Mouse (Mus musculus) CH12.LX (cell line): Measurements from ENCODE around the gene Casc4. TPM values are rescaled to one million over a fixed set of nuclear protein-coding genes. Genes with fewer than 3 reads are reported as not detected.

ENCODE experiments used
- DNase-seq: peaks from one replicate; pipeline ENCODE4 v3.0.0-alpha.2; 2013; ENCODE audit errors: extremely low read depth
- H3K27ac ChIP-seq: 2 replicates; pipeline ENCODE4 v1.5.1; 2012; ENCODE audit warnings: low read depth, mild to moderate bottlenecking, control low read depth, moderate library complexity; ENCODE audit not compliant: insufficient read depth
- H3K27me3 ChIP-seq: replicated peaks from 2 replicates; pipeline ENCODE3; 2012; ENCODE audit warnings: inconsistent platforms
- H3K36me3 ChIP-seq, 2 experiments: replicated peaks in 1 of 2; 2 replicates each; pipeline versions ENCODE3 to v1.6.1; 2012; ENCODE audit warnings: inconsistent platforms in 1 of 2, low read length in 1 of 2, mild to moderate bottlenecking in 1 of 2, mixed read lengths in 1 of 2, moderate library complexity in 1 of 2; ENCODE audit not compliant: control insufficient read depth in 1 of 2, insufficient read depth in 1 of 2
- H3K4me1 ChIP-seq, 2 experiments: 2 replicates each; pipeline ENCODE4 v1.6.1; 2012; ENCODE audit warnings: inconsistent platforms in 1 of 2, moderate library complexity in 1 of 2; ENCODE audit not compliant: insufficient read depth in 2 of 2, control insufficient read depth in 1 of 2
- H3K4me2 ChIP-seq: 2 replicates; pipeline ENCODE4 v1.6.1; 2012; ENCODE audit warnings: low read depth, mild to moderate bottlenecking, control low read depth; ENCODE audit not compliant: poor library complexity, insufficient read depth, severe bottlenecking
- H3K4me3 ChIP-seq, 3 experiments: fragments of 150-350 bp in 1 of 3; sonication (generic) in 1 of 3; replicated peaks in 1 of 3; 2 replicates each; pipeline versions ENCODE3 to v1.5.1; 2011 to 2012; ENCODE audit warnings: low read depth in 2 of 3, low read length in 2 of 3, mild to moderate bottlenecking in 2 of 3, moderate library complexity in 2 of 3, control low read depth in 1 of 3, improper control_type of control experiment in 1 of 3, inconsistent platforms in 1 of 3, mixed read lengths in 1 of 3; ENCODE audit not compliant: poor library complexity in 1 of 3
- H3K79me2 ChIP-seq: replicated peaks from 2 replicates; pipeline ENCODE4 v1.6.1; 2012; ENCODE audit warnings: mild to moderate bottlenecking, moderate library complexity; ENCODE audit not compliant: control insufficient read depth, poor library complexity, insufficient read depth, severe bottlenecking; ENCODE audit errors: extremely low read depth
- H3K9ac ChIP-seq: 2 replicates; pipeline ENCODE4 v1.6.1; 2012; ENCODE audit warnings: low read depth, mild to moderate bottlenecking, control low read depth, moderate library complexity; ENCODE audit not compliant: insufficient read depth
- H3K9me3 ChIP-seq: replicated peaks from 2 replicates; pipeline ENCODE3; 2012; ENCODE audit warnings: low read length, inconsistent platforms, mixed read lengths
- CHD2 ChIP-seq: IDR thresholded peaks from 2 replicates; pipeline ENCODE4 v1.6.1; 2011; ENCODE audit warnings: low read length, improper control_type of control experiment
- CTCF ChIP-seq, 2 experiments: IDR thresholded peaks in 1 of 2; conservative IDR thresholded peaks in 1 of 2; 2 replicates each; pipeline ENCODE4 v1.5.1; 2011 to 2012; ENCODE audit warnings: low read depth in 2 of 2, low read length in 2 of 2, improper control_type of control experiment in 1 of 2, inconsistent platforms in 1 of 2, mild to moderate bottlenecking in 1 of 2, moderate library complexity in 1 of 2
- E2F4 ChIP-seq: IDR thresholded peaks from 2 replicates; pipeline ENCODE4 v1.6.1; 2011; ENCODE audit warnings: low read depth, low read length, improper control_type of control experiment; ENCODE audit not compliant: insufficient replicate concordance
- ELF1 ChIP-seq: IDR thresholded peaks from 2 replicates; pipeline ENCODE4 v1.6.1; 2014; ENCODE audit warnings: low read depth, mild to moderate bottlenecking, inconsistent platforms, low read length, improper control_type of control experiment
- EP300 ChIP-seq: IDR thresholded peaks from 2 replicates; pipeline ENCODE4 v1.6.1; 2011; ENCODE audit warnings: low read length, improper control_type of control experiment
- ETS1 ChIP-seq: conservative IDR thresholded peaks from 2 replicates; pipeline ENCODE4 v1.6.1; 2012; ENCODE audit warnings: low read depth, mild to moderate bottlenecking, inconsistent platforms, low read length, improper control_type of control experiment, moderate library complexity
- HCFC1 ChIP-seq: IDR thresholded peaks from 2 replicates; pipeline ENCODE4 v1.6.1; 2012; ENCODE audit warnings: low read depth, mild to moderate bottlenecking, inconsistent platforms, low read length, improper control_type of control experiment
- JUN ChIP-seq: IDR thresholded peaks from 2 replicates; pipeline ENCODE4 v1.6.1; 2011; ENCODE audit warnings: low read depth, mild to moderate bottlenecking, low read length, improper control_type of control experiment, moderate library complexity; ENCODE audit not compliant: insufficient read depth
- JUND ChIP-seq: conservative IDR thresholded peaks from 2 replicates; pipeline ENCODE4 v1.6.1; 2011; ENCODE audit warnings: low read depth, low read length, improper control_type of control experiment
- KAT2A ChIP-seq: IDR thresholded peaks from 2 replicates; pipeline ENCODE4 v1.6.1; 2012; ENCODE audit warnings: low read length, improper control_type of control experiment, inconsistent platforms; ENCODE audit not compliant: insufficient replicate concordance
- MAFK ChIP-seq: IDR thresholded peaks from 2 replicates; pipeline ENCODE4 v1.6.1; 2011; ENCODE audit warnings: low read length, improper control_type of control experiment; ENCODE audit not compliant: insufficient replicate concordance
- MAX ChIP-seq: IDR thresholded peaks from 2 replicates; pipeline ENCODE4 v1.6.1; 2011; ENCODE audit warnings: low read length, improper control_type of control experiment
- MAZ ChIP-seq: IDR thresholded peaks from 2 replicates; pipeline ENCODE4 v1.6.1; 2012; ENCODE audit warnings: low read depth, mild to moderate bottlenecking, inconsistent platforms, low read length, improper control_type of control experiment, moderate library complexity
- MEF2A ChIP-seq: IDR thresholded peaks from 2 replicates; pipeline ENCODE4 v1.6.1; 2014; ENCODE audit warnings: low read depth, mild to moderate bottlenecking, inconsistent platforms, low read length, improper control_type of control experiment, borderline replicate concordance
- MYC ChIP-seq: IDR thresholded peaks from 2 replicates; pipeline ENCODE4 v1.6.1; 2011; ENCODE audit warnings: low read depth, mild to moderate bottlenecking, improper control_type of control experiment, low read length
- NELFE ChIP-seq: IDR thresholded peaks from 2 replicates; pipeline ENCODE4 v1.6.1; 2011; ENCODE audit warnings: low read depth, low read length, improper control_type of control experiment
- NRF1 ChIP-seq: IDR thresholded peaks from 2 replicates; pipeline ENCODE4 v1.6.1; 2014; ENCODE audit warnings: low read depth, mild to moderate bottlenecking, inconsistent platforms, low read length, improper control_type of control experiment, moderate library complexity
- POLR2A ChIP-seq: IDR thresholded peaks from 2 replicates; pipeline ENCODE4 v1.6.1; 2011; ENCODE audit warnings: low read depth, mild to moderate bottlenecking, improper control_type of control experiment, low read length
- POLR2AphosphoS2 ChIP-seq: IDR thresholded peaks from 2 replicates; pipeline ENCODE4 v1.6.1; 2011; ENCODE audit warnings: low read depth, low read length, improper control_type of control experiment
- RCOR1 ChIP-seq: conservative IDR thresholded peaks from 2 replicates; pipeline ENCODE4 v1.6.1; 2012; ENCODE audit warnings: low read depth, mild to moderate bottlenecking, inconsistent platforms, low read length, improper control_type of control experiment
- SIN3A ChIP-seq: IDR thresholded peaks from 2 replicates; pipeline ENCODE4 v1.6.1; 2012; ENCODE audit warnings: low read length, improper control_type of control experiment, inconsistent platforms
- TBP ChIP-seq: conservative IDR thresholded peaks from 2 replicates; pipeline ENCODE4 v1.6.1; 2011; ENCODE audit warnings: low read depth, low read length, improper control_type of control experiment
- TCF12 ChIP-seq: IDR thresholded peaks from 2 replicates; pipeline ENCODE4 v1.6.1; 2014; ENCODE audit warnings: low read depth, mild to moderate bottlenecking, inconsistent platforms, low read length, improper control_type of control experiment
- UBTF ChIP-seq: IDR thresholded peaks from 2 replicates; pipeline ENCODE4 v1.6.1; 2012; ENCODE audit warnings: low read depth, mild to moderate bottlenecking, inconsistent platforms, low read length, improper control_type of control experiment, moderate library complexity
- USF2 ChIP-seq: conservative IDR thresholded peaks from 2 replicates; pipeline ENCODE4 v1.6.1; 2011; ENCODE audit warnings: low read depth, low read length, improper control_type of control experiment
- ZC3H11A ChIP-seq: IDR thresholded peaks from 2 replicates; pipeline ENCODE4 v1.6.1; 2012; ENCODE audit warnings: low read depth, mild to moderate bottlenecking, inconsistent platforms, low read length, improper control_type of control experiment
- ZMIZ1 ChIP-seq: IDR thresholded peaks from 2 replicates; pipeline ENCODE4 v1.6.1; 2012; ENCODE audit warnings: low read depth, mild to moderate bottlenecking, inconsistent platforms, low read length, improper control_type of control experiment
- ZNF384 ChIP-seq: IDR thresholded peaks from 2 replicates; pipeline ENCODE4 v1.6.1; 2012; ENCODE audit warnings: low read depth, low read length, improper control_type of control experiment, inconsistent platforms
- dilution Hi-C: fragments of 300-500 bp; cut with MboI; formaldehyde crosslinking; loops from 2 replicates; pipeline ENCODE4 v1.14.3; 2020; ENCODE audit warnings: low sequenced_read_pairs; ENCODE audit not compliant: extremely low pct_unique_long_range_greater_than_20kb, extremely low pct_ligation_motif_present
- in situ Hi-C: fragments of 300-500 bp; cut with MboI; formaldehyde crosslinking; loops from 3 replicates; pipeline ENCODE4 v1.14.3; 2019; ENCODE audit warnings: low sequenced_read_pairs, low pct_ligation_motif_present, low pct_unique_long_range_greater_than_20kb, mixed read lengths
- polyA plus RNA-seq: library from polyadenylated mRNA; unstranded; fragments of >175 nt; gene quantifications from 2 replicates; pipeline ENCODE4 v1.2.1, GENCODE M21; 2012; ENCODE audit warnings: low read depth; ENCODE audit not compliant: insufficient read length
- total RNA-seq, 2 experiments: library from RNA; depleted of rRNA; stranded (reverse); fragments of 300-350 nt in 1 of 2; fragments of >200 nt in 1 of 2; gene quantifications; 2 replicates each; pipeline ENCODE4 v1.2.3; 2012 to 2014

Gene Casc4
- total and polyA plus RNA-seq, 3 experiments, result 10.9 to 19.7 (median 14.4) TPM

GRCm38 (mm10) chr2:121955765-121956223, 89.0 kb downstream of the Casc4 start, which contains the start of the genes Ctdspl2 and Mageb3:
TSS of gene Ctdspl2 (plus strand) at chr2:121956001.
TSS of gene Mageb3 (minus strand) at chr2:121956092.
- dilution Hi-C loops, result no loop called here

GRCm38 (mm10) chr2:121956224-121957018, 89.7 kb downstream of the Casc4 start:
- peak overlapping the region; percentile 59 for H3K27ac ChIP-seq
- peaks cover 0 to 17% of the 10 kb centered on the region in 2 experiments for H3K36me3 ChIP-seq
- DNase-seq, result peak; percentile 90
- H3K27me3 ChIP-seq, result no peaks in the 10 kb centered on the region
- in situ Hi-C loops, result no loop called here
- H3K4me1 ChIP-seq, result peaks cover 2 to 22% of the 10 kb centered on the region in 2 experiments; a peak in 3 of 4 replicates
- dilution Hi-C loops, result no loop called here
- peak overlapping the region; percentile 37; the same call in 1 of the 2 replicates for H3K4me2 ChIP-seq
- H3K9me3 ChIP-seq, result no peaks in the 10 kb centered on the region
- peaks cover 41% of the 10 kb centered on the region for H3K79me2 ChIP-seq
- peak overlapping the region; percentile 70 to 99 (median 86) for H3K4me3 ChIP-seq
- H3K9ac ChIP-seq, result peak overlapping the region; percentile 81
- peak; percentile 74; the same call in 1 of the 2 replicates for TF ChIP-seq UBTF
- peak; percentile 80 for TF ChIP-seq SIN3A
- peak; percentile 90 for TF ChIP-seq NRF1
- 0 out of 2 replicates have a peak, but pooled peaks have one; percentile 58 for TF ChIP-seq KAT2A
- no peak for TF ChIP-seq USF2
- TF ChIP-seq RCOR1, result peak; percentile 45; the same call in 1 of the 2 replicates
- TF ChIP-seq NELFE, result peak; percentile 82
- peak; percentile 77; the same call in 1 of the 2 replicates for TF ChIP-seq E2F4
- peak; percentile 91 for TF ChIP-seq CHD2
- 0 out of 2 replicates have a peak, but pooled peaks have one; percentile 13 for TF ChIP-seq MYC
- peak; percentile 66; the same call in 1 of the 2 replicates for TF ChIP-seq MAX
- peak; percentile 86 for TF ChIP-seq TCF12
- no peak for TF ChIP-seq JUND
- peak; percentile 67 for TF ChIP-seq POLR2A
- peak; percentile 72 for TF ChIP-seq HCFC1
- TF ChIP-seq ELF1, result no peak; the same call in 1 of the 2 replicates
- TF ChIP-seq ZMIZ1, result peak; percentile 56
- peak; percentile 26; the same call in 1 of the 2 replicates for TF ChIP-seq EP300
- peak; percentile 92; the same call in 1 of the 2 replicates for TF ChIP-seq POLR2AphosphoS2
- peak; percentile 97 for TF ChIP-seq MAZ

More at GRCm38 (mm10) chr2:121955765-121956223, 89.0 kb downstream of the Casc4 start, which contains the start of the genes Ctdspl2 and Mageb3:
- peak within 1 kb of the TSS; percentile 83 for H3K4me2 ChIP-seq
- in situ Hi-C loops, result no loop called here
- TF ChIP-seq ZMIZ1, result peak; percentile 42; the same call in 1 of the 2 replicates
- 0 out of 2 replicates have a peak, but pooled peaks have one; percentile 9 for TF ChIP-seq MYC
- no peak for TF ChIP-seq MAFK
- TF ChIP-seq EP300, result no peak
- no peak for TF ChIP-seq CTCF (conservative IDR thresholded peaks at IDR 0.05 in 1 of 2, IDR thresholded peaks at IDR 0.05 in 1 of 2; ENCODE audit: low read depth in 2 of 2, low read length in 2 of 2)
- peak; percentile 82 for TF ChIP-seq NELFE
- TF ChIP-seq TBP, result peak; percentile 58; the same call in 1 of the 2 replicates
- TF ChIP-seq ZC3H11A, result no peak
- TF ChIP-seq POLR2A, result peak; percentile 86
- peak; percentile 76 for TF ChIP-seq TCF12
- peak; percentile 70; the same call in 1 of the 2 replicates for TF ChIP-seq HCFC1
- TF ChIP-seq ELF1, result peak; percentile 68
- TF ChIP-seq E2F4, result peak; percentile 81; the same call in 1 of the 2 replicates
- no peak for TF ChIP-seq JUN
- no peak for TF ChIP-seq JUND
- peak; percentile 44; the same call in 1 of the 2 replicates for TF ChIP-seq MAX
- peak; percentile 55; the same call in 1 of the 2 replicates for TF ChIP-seq NRF1
- TF ChIP-seq ZNF384, result peak; percentile 2; the same call in 1 of the 2 replicates
- no peak; the same call in 1 of the 2 replicates for TF ChIP-seq ETS1
- TF ChIP-seq MEF2A, result peak; percentile 23; the same call in 1 of the 2 replicates
- TF ChIP-seq USF2, result no peak
- TF ChIP-seq, all 38 proteins: peak for 13
- H3K79me2 ChIP-seq, result peaks cover 38% of the 10 kb centered on the region
- H3K9ac ChIP-seq, result peak within 1 kb of the TSS; percentile 81
- H3K27ac ChIP-seq, result peak within 1 kb of the TSS; percentile 59
- peaks cover 0 to 14% of the 10 kb centered on the region in 2 experiments for H3K36me3 ChIP-seq
- peak within 1 kb of the TSS; percentile 70 to 99 (median 86) for H3K4me3 ChIP-seq
- DNase-seq, result peak; percentile 91
- no peaks in the 10 kb centered on the region for H3K9me3 ChIP-seq
- peaks cover 2 to 22% of the 10 kb centered on the region in 2 experiments; a peak in 3 of 4 replicates for H3K4me1 ChIP-seq
- H3K27me3 ChIP-seq, result no peaks in the 10 kb centered on the region
